Mouse (Mus musculus) olfactory bulb, adult 2 months (tissue): ENCODE data around the gene Accsl. TPM values are rescaled to one million over a fixed set of nuclear protein-coding genes. Genes with fewer than 3 reads are reported as not detected.

ENCODE experiments used
- H3K27ac ChIP-seq: fragments of 200-500 bp; 2 replicates; pipeline ENCODE4 v1.5.1; 2012; ENCODE audit warnings: low read depth, low read length; ENCODE audit not compliant: insufficient read depth
- H3K4me1 ChIP-seq: fragments of 200-500 bp; 2 replicates; pipeline ENCODE4 v1.6.1; 2012; ENCODE audit warnings: low read length; ENCODE audit not compliant: control insufficient read depth, insufficient read depth
- H3K4me3 ChIP-seq: fragments of 200-500 bp; 2 replicates; pipeline ENCODE4 v1.5.1; 2012; ENCODE audit warnings: mild to moderate bottlenecking, low read depth, low read length, moderate library complexity; ENCODE audit not compliant: insufficient read depth
- CTCF ChIP-seq: fragments of 200-500 bp; IDR thresholded peaks from 2 replicates; pipeline ENCODE4 v1.5.1; 2012; ENCODE audit warnings: low read depth, mild to moderate bottlenecking, low read length, moderate library complexity; ENCODE audit not compliant: insufficient read depth
- POLR2A ChIP-seq: fragments of 200-500 bp; IDR thresholded peaks from 2 replicates; pipeline ENCODE4 v1.6.1; 2012; ENCODE audit warnings: mild to moderate bottlenecking, low read depth, low read length, moderate library complexity; ENCODE audit not compliant: insufficient read depth
- WGBS: fragments of 180-500 bp; shearing (Covaris S2); methylation state at CpG from one replicate; pipeline ENCODE4 v1.1.7; 2018; 5-methylcytosine and 5-hydroxymethylcytosine counted together
- polyA plus RNA-seq: library from polyadenylated mRNA; stranded (reverse); fragments of >200 nt; gene quantifications from 2 replicates; pipeline ENCODE4 v1.2.4, GENCODE M21; 2012; ENCODE audit warnings: low replicate concordance; ENCODE audit not compliant: missing spikeins, insufficient read depth, insufficient read length

Gene Accsl
- polyA plus RNA-seq, 1 experiment, result not detected

GRCm38 (mm10) chr2:93899397-93900380, 30.7 kb upstream of the Accsl start:
- Histone ChIP-seq H3K4me1 (peaks cover 23% of the 10 kb centered on the region), H3K27ac (no peak overlapping the region), H3K4me3 (no peak overlapping the region)
- 46% methylated on average over 16 of the region's 16 CpGs for WGBS
- no peak for TF ChIP-seq CTCF
- TF ChIP-seq POLR2A, result no peak

DNA sequence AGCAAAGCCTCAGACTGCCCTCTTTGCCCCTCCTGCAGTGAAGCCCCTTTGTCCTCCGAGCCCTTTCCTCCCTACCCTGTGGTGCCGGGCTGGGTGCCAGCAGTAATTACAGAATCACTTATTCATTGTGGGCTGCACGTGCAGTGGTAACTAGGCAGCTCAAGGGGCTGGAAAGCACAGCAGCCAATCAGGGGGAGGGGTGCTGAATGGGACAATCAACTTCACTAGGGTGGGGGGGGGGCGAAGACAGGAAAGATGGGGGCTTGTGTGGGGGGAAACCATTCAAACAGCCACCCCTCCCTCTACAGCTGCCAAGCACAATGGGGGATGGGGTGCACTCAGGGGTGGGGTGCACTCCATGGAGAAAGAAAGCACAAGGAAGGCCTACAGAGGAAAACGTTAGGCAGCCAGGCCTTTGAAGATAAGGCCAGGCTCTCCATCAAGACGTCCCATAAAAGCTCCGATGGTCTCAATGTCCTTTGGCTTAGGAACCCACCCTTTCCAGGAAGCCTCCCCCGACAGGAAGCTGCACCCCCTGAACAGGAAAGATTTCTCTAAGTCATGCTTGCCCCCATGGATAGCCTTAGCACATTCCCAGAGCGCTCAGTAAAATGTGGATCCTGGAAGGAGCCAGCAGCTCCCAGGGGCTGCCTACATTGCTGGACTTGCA, 22.8 kb upstream of the Accsl start:
- WGBS, result 19% methylated on average over 8 of the region's 9 CpGs
- Histone ChIP-seq H3K4me1 (peaks cover 18% of the 10 kb centered on the region), H3K4me3 (no peak overlapping the region), H3K27ac (peak overlapping the region; percentile 92)
- no peak for TF ChIP-seq POLR2A
- TF ChIP-seq CTCF, result no peak

DNA sequence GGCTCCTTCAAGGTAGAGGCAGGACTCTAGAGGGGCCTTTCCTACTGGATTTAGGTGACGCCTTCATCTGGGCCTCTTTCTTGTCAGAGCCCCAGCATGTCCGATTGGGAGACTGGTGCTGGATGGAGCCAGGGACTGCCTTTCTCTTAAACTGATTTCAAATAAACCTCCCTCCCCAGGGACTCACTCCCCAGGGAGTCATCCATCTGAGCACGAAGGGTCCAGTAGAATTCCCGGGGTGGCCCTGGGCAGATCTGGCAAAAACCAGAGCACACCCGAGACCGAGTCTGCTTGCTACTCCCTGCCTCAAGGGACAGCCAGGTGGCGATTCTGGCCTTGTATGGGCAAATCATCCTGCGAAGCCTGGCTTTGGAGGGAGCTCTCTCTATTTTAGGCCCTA, 21.2 kb upstream of the Accsl start:
- Histone ChIP-seq H3K4me3 (no peak overlapping the region), H3K27ac (no peak overlapping the region), H3K4me1 (peaks cover 22% of the 10 kb centered on the region)
- no peak for TF ChIP-seq CTCF
- no peak for TF ChIP-seq POLR2A
- 78% methylated on average over 8 of the region's 8 CpGs for WGBS

DNA sequence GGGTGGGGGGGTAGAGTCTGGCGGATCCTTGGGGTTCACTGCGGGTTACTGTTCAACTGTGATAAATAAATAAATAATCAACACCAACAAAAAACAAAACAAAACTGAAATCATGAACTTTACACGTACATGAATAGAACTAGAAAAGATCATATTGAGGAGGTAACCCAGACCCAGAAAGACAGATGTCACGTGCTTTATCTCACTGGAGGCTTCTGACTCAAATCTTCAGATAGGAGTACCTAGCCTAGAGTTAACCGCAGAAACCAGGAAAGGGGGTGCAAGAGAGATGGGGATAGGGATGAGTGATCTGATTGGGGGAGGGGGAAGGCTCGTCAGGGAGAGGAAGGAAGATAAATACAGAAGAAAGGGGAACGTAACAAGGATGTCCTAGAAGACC, 20.1 kb upstream of the Accsl start:
- Histone ChIP-seq H3K4me1 (peaks cover 22% of the 10 kb centered on the region), H3K27ac (no peak overlapping the region), H3K4me3 (no peak overlapping the region)
- TF ChIP-seq CTCF, result no peak
- no peak for TF ChIP-seq POLR2A
- WGBS, result 93% methylated on average over 7 of the region's 7 CpGs

DNA sequence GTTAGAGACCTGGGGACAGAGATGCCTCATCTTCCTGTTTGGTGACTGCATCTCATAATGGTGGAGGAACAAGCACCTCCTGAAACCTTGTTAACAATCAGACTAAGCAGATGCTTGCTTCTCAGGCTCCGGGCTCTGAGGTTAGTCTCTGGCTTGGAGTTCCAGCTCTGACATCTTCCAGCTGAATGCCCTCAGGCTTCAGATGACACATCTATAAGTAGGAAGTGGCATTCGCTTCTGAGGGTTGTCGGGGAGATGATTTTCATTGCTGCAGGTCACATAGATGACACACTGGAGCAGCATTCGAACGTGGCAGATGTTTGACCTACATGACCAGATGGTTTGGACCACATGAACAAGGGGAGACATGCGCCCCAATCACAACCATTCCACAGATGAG, 19.4 kb upstream of the Accsl start:
- H3K4me1 ChIP-seq, result peaks cover 19% of the 10 kb centered on the region
- no peak for TF ChIP-seq POLR2A
- TF ChIP-seq CTCF, result no peak
- H3K27ac ChIP-seq, result no peak overlapping the region
- 94% methylated on average over 6 of the region's 6 CpGs for WGBS
- H3K4me3 ChIP-seq, result no peak overlapping the region

DNA sequence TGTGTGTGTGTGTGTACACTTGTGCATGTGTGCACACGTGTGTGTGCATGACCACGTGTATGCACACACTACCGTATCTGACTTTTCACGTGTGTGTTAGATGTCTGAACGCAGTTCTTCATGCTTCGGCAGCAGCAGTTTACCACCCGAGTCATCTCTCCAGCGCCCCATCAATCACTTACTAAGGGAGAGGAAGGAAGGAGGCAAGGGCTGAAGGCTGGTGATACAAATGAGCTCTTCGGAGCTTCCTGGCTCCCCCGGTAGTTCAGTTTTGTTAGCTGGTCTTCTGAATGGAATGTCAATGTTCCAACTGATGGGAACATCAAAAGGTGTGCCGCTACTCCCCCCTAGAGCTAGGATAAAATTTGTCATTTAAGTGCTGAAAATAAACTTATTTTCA, 18.3 kb upstream of the Accsl start:
- H3K27ac ChIP-seq, result no peak overlapping the region
- no peak for TF ChIP-seq POLR2A
- TF ChIP-seq CTCF, result no peak
- H3K4me3 ChIP-seq, result no peak overlapping the region
- 88% methylated on average over 11 of the region's 11 CpGs for WGBS
- peaks cover 23% of the 10 kb centered on the region for H3K4me1 ChIP-seq

DNA sequence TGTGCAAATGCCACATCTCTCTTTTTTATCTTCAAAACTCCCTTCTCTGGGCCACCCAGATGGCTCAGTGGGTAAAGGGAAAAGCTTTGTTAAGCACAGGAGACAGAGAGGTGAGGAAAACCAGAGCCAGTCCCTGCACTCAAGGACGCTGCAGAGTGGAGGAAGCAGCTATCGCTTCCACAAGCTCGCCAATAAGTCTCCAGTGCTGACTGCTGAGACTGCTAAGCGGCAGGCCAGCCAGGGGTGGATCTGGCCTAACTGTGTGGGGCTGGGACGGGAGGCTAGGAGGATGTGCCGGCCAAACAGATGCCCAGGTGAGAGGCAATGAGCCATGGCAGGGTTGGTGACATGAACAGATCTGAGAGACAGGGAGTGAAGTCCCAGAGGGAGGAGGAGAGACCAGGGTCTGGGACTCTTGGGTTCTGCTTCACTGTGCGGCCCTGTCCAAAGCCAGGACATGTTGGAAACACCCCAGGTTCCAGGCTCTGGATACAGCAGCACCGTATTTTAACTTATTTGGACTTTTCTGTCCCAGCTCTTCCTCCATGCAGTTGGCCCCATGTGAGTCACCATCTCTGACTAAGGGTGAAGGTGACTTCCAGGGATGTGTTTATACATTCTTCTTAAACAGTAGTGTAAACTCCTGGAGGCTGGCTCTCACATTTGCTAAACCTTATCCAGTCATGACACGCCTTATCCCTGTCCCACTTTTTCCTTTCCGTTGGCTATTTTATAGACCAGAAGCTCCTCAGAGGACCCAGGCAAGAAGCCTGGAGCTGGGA, 17.2 kb upstream of the Accsl start:
- WGBS, result 77% methylated on average over 10 of the region's 10 CpGs
- Histone ChIP-seq H3K4me1 (peaks cover 21% of the 10 kb centered on the region), H3K4me3 (no peak overlapping the region), H3K27ac (no peak overlapping the region)
- TF ChIP-seq CTCF (no peak), POLR2A (no peak)

DNA sequence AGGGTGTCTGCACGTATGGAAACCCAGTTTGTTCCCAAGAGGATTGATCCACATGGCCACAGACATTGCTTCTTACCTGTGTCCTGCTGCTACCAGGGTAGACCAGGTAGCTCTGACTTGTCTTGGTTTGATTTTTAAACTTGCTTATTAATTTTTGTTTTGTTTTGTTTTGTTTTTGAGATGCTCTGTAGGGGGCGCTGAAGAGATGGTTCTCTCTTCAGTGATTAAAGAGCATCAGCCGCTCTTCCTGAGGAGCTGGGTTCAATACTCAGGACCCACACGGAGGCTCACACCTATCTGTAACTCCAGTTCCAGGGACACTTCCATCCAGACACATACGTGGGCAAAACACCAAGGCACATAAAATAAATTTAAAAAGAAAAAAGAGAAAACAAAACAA, 14.1 kb upstream of the Accsl start:
- H3K4me1 ChIP-seq, result peaks cover 19% of the 10 kb centered on the region
- H3K27ac ChIP-seq, result no peak overlapping the region
- WGBS, result 78% methylated on average over 5 of the region's 5 CpGs
- TF ChIP-seq POLR2A (no peak), CTCF (no peak)
- H3K4me3 ChIP-seq, result no peak overlapping the region
